Mouse (Mus musculus): ENCODE results near the gene Ppp1r9b.

GRCm38 (mm10) chr11:95043608-95044007 lies 52.8 kb downstream of the Ppp1r9b start:
- TF ChIP-seq CTCF (IDR thresholded peaks at IDR 0.05; ENCODE audit: borderline replicate concordance, insufficient read depth, low read length) = no peak
- no peak for TF ChIP-seq POLR2A (IDR thresholded peaks at IDR 0.05; ENCODE audit: low read depth, low read length)

All from embryonic fibroblast, embryonic 13.5 days (primary cell).